Mouse (Mus musculus) kidney, embryonic 16.5 days (tissue): ENCODE measurements around the gene Zfp652. TPM values are rescaled to one million over a fixed set of nuclear protein-coding genes. Genes with fewer than 3 reads are reported as not detected.

Experiments used
- ATAC-seq: fragments of 200-750 bp; cut with Nextera tagmentation; 2 replicates; pipeline ENCODE4 v1.8.0; 2017; ENCODE audit warnings: moderate TSS enrichment; ENCODE audit not compliant: low FRiP score, low TSS enrichment
- H3K27ac ChIP-seq: fragments of 300-500 bp; sonication (generic); 2 replicates; pipeline ENCODE4 v1.5.1; 2014; ENCODE audit warnings: low read length
- H3K27me3 ChIP-seq: fragments of 300-500 bp; sonication (generic); 2 replicates; pipeline ENCODE4 v1.6.1; 2014; ENCODE audit warnings: low read length, control low read depth, mixed read lengths; ENCODE audit not compliant: insufficient read depth
- H3K36me3 ChIP-seq: fragments of 300-500 bp; sonication (generic); 2 replicates; pipeline ENCODE4 v1.6.1; 2014; ENCODE audit warnings: low read length, control low read depth, mixed read lengths; ENCODE audit not compliant: insufficient read depth
- H3K4me1 ChIP-seq: fragments of 300-500 bp; sonication (generic); 2 replicates; pipeline ENCODE4 v1.6.1; 2014; ENCODE audit warnings: low read length, control low read depth, mixed read lengths; ENCODE audit not compliant: insufficient read depth
- H3K4me2 ChIP-seq: fragments of 300-500 bp; sonication (generic); replicated peaks from 2 replicates; pipeline ENCODE4 v1.6.1; 2014; ENCODE audit warnings: low read depth, low read length
- H3K4me3 ChIP-seq: fragments of 300-500 bp; sonication (generic); 2 replicates; pipeline ENCODE4 v1.5.1; 2014; ENCODE audit warnings: mild to moderate bottlenecking, low read length
- H3K9ac ChIP-seq: fragments of 300-500 bp; sonication (generic); replicated peaks from 2 replicates; pipeline ENCODE4 v1.6.1; 2014; ENCODE audit warnings: low read length
- H3K9me3 ChIP-seq: fragments of 300-500 bp; sonication (generic); 2 replicates; pipeline ENCODE4 v1.6.1; 2016; ENCODE audit warnings: low read length, control low read depth
- WGBS: fragments of 180-500 bp; shearing (Covaris S2); extraction: QIAGEN DNeasy Blood & Tissue Kit; methylation state at CpG from one replicate; pipeline ENCODE4 v1.1.7; 2014; 5-methylcytosine and 5-hydroxymethylcytosine counted together
- polyA plus RNA-seq: library from polyadenylated mRNA; unstranded; fragments of >200 nt; fragmentation: Nextera tagmentation; extraction: Ambion mirVana; gene quantifications from 2 replicates; pipeline ENCODE4 v1.2.1, GENCODE M21; 2015

Zfp652 gene
- polyA plus RNA-seq, 1 experiment from 2014 or later: 24.0 TPM

DNA sequence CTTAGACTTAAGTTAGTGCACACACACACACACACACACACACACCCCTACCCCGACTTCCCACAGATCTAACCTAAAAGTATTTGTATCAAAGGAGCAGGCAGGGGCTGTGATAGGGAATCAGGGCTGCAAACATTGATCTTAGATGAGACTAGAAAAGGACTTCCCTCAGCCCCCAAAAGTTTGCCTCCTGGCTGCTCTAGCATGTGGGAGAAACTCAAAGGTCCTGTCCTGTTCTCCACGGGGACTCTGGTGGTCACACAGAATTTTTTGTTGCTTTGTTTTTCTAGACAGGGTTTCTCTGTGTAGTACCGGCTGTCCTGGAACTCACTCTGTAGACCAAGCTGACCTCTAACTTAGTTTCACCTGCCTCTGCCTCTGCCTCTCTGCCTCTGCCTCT is 113.2 kb downstream of the Zfp652 start:
- WGBS: 39% methylated on average over 3 of the region's 3 CpGs
- H3K4me2 ChIP-seq: no peak overlapping the region
- H3K27ac ChIP-seq: no peak overlapping the region

DNA sequence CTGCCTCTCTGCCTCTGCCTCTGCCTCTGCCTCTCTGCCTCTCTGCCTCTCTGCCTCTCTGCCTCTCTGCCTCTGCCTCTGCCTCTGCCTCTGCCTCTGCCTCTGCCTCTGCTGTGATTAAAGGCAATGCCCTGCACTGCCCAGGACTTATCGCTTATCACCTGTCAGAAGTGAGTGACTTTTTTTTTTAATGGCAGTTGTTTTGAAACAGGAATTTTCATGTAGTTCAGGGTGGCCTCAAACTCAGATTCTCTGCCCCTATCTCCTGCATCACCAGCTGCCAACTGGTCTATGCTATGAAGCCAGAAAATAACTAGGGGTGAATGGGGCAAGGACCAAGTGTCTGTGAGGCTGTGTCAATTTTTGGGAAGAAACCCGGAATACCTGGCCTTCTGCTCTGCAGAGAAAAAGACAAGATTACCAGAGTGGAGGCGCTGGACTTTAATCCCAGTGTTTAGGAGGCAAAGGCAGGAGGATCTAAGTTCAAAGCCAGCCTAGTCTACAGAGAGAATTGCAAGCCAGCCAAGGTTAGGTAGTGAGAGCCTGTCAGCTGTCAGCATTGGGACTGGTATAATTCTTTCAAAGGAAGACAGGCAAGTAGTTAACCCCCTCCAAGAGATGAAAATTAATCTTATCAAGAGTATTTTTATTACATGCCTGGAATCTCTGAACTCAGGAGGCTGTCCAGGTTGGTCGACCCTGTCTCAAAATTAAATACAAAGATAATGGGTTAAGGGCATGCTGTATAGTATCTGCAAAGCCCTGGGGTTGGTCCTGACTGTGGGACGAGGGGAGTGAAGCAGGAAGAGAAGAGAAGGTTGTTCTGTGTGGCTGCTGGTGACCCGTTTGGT is 114.1 kb downstream of the Zfp652 start:
- Histone ChIP-seq H3K9me3 (no peaks in the 10 kb centered on the region), H3K27ac (no peak overlapping the region), H3K4me3 (no peak overlapping the region), H3K9ac (no peak overlapping the region), H3K36me3 (no peaks in the 10 kb centered on the region), H3K27me3 (peaks cover 63% of the 10 kb centered on the region), H3K4me1 (peaks cover 28% of the 10 kb centered on the region), H3K4me2 (no peak overlapping the region)
- no peak for ATAC-seq
- WGBS: 48% methylated on average over 6 of the region's 6 CpGs

More for the DNA sequence above, 113.2 kb downstream of the Zfp652 start:
- H3K36me3 ChIP-seq: no peaks in the 10 kb centered on the region
- no peaks in the 10 kb centered on the region for H3K9me3 ChIP-seq
- H3K27me3 ChIP-seq: peaks cover 54% of the 10 kb centered on the region
- H3K4me3 ChIP-seq: no peak overlapping the region
- peaks cover 19% of the 10 kb centered on the region for H3K4me1 ChIP-seq
- no peak overlapping the region for H3K9ac ChIP-seq
- no peak for ATAC-seq

DNA sequence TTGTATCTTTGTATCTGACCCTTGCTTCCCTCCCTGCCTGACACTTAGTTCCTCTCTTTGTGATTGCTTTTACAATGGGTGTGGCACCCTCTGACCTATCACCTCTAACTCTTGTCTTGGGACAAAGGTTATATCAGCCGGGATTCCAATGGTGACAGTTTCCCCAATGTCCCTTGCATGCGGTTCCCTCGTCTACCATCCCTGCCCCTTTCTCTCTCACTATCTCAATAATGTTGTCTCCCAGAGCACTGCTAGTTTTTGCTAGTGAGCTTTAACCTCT is 114.6 kb downstream of the Zfp652 start:
- no peak overlapping the region for H3K4me3 ChIP-seq

DNA sequence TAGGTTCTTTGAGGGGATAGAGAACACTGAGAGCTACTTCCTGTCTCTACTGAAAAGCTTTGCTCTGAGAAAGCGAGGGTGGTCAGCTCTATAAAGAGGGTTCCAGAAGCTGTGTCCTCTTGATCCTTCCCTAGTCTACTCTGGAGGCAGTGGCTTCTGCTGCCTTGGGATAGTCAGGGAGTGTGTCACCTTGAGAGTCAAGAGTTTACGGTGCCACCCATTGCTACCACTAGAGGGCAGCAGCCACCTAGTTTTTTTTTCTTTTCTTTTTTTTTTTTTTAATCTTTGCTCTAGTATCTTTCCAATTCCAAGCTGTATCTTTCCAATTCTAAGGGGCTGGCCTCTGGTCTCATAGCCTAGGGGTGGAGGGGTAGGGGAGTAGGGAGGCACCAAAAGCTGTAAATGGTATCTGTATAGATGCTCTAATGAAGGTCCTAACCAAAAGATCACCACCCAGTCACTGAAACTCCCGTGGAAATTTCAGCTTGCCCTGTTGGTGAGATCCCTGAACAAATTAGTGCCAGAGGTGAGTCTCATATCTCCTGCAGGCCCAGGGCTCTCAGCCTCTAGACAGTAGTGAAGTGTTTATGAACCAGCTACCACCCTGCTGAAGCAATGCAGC is 115.1 kb downstream of the Zfp652 start:
- no peak overlapping the region for H3K9ac ChIP-seq
- H3K27ac ChIP-seq: no peak overlapping the region
- peaks cover 29% of the 10 kb centered on the region for H3K4me1 ChIP-seq
- no peak overlapping the region for H3K4me2 ChIP-seq
- H3K36me3 ChIP-seq: no peaks in the 10 kb centered on the region
- no peak overlapping the region for H3K4me3 ChIP-seq
- 20% methylated on average over 3 of the region's 3 CpGs for WGBS
- ATAC-seq: no peak
- no peaks in the 10 kb centered on the region for H3K9me3 ChIP-seq
- H3K27me3 ChIP-seq: peaks cover 73% of the 10 kb centered on the region

More for the DNA sequence above, 114.6 kb downstream of the Zfp652 start:
- no peak overlapping the region for H3K27ac ChIP-seq
- ATAC-seq: no peak
- H3K36me3 ChIP-seq: no peaks in the 10 kb centered on the region
- H3K9me3 ChIP-seq: no peaks in the 10 kb centered on the region
- no peak overlapping the region for H3K4me2 ChIP-seq
- no peak overlapping the region for H3K9ac ChIP-seq
- 20% methylated on average over 3 of the region's 3 CpGs for WGBS
- H3K27me3 ChIP-seq: peaks cover 68% of the 10 kb centered on the region
- peaks cover 29% of the 10 kb centered on the region for H3K4me1 ChIP-seq

DNA sequence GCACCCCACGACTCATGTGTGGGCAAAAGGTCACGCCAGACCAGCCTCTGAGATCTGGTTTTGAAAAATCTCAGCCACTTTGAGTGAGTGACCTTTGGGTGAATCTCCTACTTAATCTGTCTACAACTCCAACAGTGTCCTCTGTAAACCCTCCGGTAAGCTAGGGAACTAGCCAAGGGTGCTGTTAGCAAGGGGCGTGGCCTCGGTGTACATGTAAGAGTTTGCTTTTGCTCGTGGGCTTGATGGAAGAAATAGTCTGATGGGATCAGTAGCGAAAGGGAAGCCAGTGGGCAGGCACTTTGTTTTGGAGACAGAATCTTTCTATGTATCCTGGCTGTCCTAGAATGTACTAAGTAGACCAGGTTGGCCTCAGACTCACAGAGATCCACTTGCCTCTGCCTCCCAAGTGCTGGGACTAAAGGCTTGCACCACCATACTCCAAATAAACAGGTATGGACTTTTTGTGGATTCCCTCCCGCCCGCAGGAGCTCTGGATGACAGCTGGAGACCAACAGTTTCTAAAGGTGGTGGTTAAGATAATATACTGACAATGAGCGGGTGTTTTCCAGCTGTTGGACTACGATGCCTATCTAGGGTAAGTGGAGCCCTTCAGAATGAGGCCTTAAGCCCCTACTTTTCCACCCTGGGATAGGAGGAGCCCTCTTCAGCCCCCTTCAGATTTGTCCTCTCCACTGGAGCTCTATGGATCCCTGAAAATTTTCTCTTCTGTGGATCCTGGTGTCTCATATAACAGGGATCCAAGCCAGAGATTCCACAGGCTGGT is 115.9 kb downstream of the Zfp652 start:
- 70% methylated on average over 11 of the region's 11 CpGs for WGBS
- H3K27ac ChIP-seq: no peak overlapping the region
- H3K36me3 ChIP-seq: no peaks in the 10 kb centered on the region
- peaks cover 77% of the 10 kb centered on the region for H3K27me3 ChIP-seq
- H3K4me3 ChIP-seq: no peak overlapping the region
- H3K4me2 ChIP-seq: no peak overlapping the region
- peaks cover 28% of the 10 kb centered on the region for H3K4me1 ChIP-seq
- no peak overlapping the region for H3K9ac ChIP-seq
- H3K9me3 ChIP-seq: no peaks in the 10 kb centered on the region
- ATAC-seq: no peak

DNA sequence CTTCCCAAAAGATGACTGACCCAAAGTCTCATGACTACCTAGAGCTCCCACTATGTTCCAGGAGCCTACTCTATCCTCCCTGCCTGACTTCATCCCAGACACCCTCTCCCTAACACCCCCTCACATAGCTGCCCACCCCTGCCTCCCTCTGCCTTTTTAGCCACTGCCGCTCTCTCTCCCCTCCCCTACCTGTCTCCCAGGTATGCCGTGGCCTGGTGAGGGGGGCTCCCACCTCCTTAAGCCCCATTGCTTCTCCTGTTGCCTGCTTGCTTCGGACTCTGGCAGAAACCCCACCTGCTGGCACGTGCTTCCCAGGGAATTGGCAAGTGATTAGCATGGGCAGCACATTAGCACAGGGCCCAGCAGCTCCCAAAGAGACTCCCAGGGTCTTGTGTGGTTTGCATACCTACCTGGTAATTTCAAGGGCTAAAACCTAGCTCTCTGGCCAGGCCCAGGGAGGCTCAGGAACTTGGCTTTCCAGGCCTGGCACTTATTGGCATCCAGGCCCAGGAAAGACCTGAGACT is 117.1 kb downstream of the Zfp652 start:
- H3K4me1 ChIP-seq: peaks cover 35% of the 10 kb centered on the region
- no peak overlapping the region for H3K4me2 ChIP-seq
- no peak overlapping the region; the same call in 1 of the 2 replicates for H3K4me3 ChIP-seq
- no peak overlapping the region for H3K9ac ChIP-seq
- 34% methylated on average over 4 of the region's 4 CpGs for WGBS
- H3K27ac ChIP-seq: no peak overlapping the region
- H3K36me3 ChIP-seq: no peaks in the 10 kb centered on the region
- peaks cover 87% of the 10 kb centered on the region for H3K27me3 ChIP-seq
- no peak for ATAC-seq
- H3K9me3 ChIP-seq: no peaks in the 10 kb centered on the region

DNA sequence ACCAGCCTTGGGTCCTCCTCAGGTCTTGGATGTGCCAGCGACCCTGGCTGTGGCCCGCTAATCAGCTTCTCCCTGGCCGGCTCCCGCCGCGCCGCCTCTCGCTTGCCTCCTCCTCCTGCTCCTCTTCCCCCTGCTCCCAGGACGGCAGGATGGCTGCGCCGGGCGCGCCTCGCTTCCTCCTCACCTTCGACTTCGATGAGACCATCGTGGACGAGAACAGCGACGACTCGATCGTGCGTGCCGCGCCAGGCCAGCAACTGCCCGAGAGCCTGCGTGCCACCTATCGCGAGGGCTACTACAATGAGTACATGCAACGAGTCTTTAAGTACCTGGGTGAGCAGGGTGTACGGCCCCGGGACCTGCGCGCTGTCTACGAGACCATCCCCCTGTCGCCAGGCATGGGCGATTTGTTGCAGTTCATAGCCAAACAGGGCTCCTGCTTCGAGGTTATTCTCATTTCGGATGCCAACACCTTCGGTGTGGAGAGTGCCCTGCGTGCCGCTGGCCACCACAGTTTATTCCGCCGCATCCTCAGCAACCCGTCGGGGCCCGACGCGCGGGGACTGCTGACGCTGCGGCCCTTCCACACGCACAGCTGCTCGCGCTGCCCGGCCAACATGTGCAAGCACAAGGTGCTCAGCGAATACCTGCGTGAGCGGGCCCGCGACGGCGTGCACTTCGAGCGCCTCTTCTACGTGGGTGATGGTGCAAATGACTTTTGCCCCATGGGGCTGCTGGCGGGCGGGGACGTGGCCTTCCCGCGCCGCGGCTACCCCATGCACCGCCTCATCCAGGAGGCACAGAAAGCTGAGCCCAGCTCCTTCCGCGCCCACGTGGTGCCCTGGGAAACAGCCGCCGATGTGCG is 118.2 kb downstream of the Zfp652 start:
- Histone ChIP-seq H3K36me3 (no peaks in the 10 kb centered on the region), H3K27ac (no peak overlapping the region), H3K4me1 (peaks cover 37% of the 10 kb centered on the region), H3K4me3 (peak overlapping the region; percentile 34), H3K9me3 (no peaks in the 10 kb centered on the region), H3K27me3 (peaks cover 84% of the 10 kb centered on the region), H3K4me2 (peak overlapping the region; percentile 47), H3K9ac (peak overlapping the region; percentile 27; the same call in 1 of the 2 replicates)
- no peak for ATAC-seq
- WGBS: 2% methylated on average over 80 of the region's 80 CpGs

DNA sequence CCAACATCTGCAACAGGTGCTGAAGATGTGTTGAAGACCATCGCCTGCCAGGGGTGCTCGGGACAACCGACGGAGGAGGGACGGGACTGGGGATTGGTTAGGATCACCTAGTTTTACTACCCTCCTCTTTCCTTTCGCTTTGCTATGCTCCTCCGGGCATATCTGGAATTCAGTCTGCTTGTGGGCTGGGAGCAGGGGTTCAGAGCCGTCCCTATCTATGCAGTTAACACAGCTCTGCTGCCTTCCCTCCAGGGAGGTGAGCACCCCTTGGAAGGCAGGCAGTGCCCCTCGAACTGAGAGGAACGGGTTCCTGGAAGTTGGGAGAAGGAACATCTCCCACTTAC is 118.8 kb downstream of the Zfp652 start:
- Histone ChIP-seq H3K27me3 (peaks cover 89% of the 10 kb centered on the region), H3K9me3 (no peaks in the 10 kb centered on the region), H3K4me1 (peaks cover 43% of the 10 kb centered on the region), H3K4me3 (peak overlapping the region; percentile 34), H3K9ac (no peak overlapping the region), H3K4me2 (peak overlapping the region; percentile 47), H3K27ac (no peak overlapping the region), H3K36me3 (no peaks in the 10 kb centered on the region)
- no peak for ATAC-seq
- WGBS: 6% methylated on average over 10 of the region's 10 CpGs

DNA sequence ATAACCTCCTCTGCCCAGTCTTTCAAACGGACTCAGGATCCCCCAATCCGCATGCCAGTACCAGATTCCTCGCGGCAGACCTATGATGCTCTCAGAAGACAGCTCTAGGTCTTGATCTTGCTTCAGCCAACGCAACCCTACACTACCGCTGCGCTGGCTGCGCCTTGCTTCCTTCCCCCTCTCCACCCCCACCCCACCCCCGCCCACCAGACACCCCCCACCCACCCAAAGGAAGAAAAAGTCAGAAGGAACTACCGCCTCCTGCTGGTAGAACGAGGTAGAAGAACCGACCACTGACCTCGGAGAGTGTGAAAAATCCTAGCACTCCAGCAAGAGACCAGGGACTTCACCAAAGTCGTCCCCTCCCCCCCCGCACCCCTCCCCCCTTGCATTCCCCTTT is 119.2 kb downstream of the Zfp652 start:
- Histone ChIP-seq H3K4me2 (peak overlapping the region; percentile 47), H3K9me3 (no peaks in the 10 kb centered on the region), H3K4me1 (peaks cover 47% of the 10 kb centered on the region), H3K36me3 (no peaks in the 10 kb centered on the region), H3K9ac (no peak overlapping the region), H3K27ac (no peak overlapping the region), H3K27me3 (peaks cover 87% of the 10 kb centered on the region), H3K4me3 (peak overlapping the region; percentile 34)
- WGBS: 5% methylated on average over 13 of the region's 15 CpGs
- ATAC-seq: no peak
